Mouse (Mus musculus) lung, embryonic 14.5 days (tissue): ENCODE measurements around the gene Itpk1. TPM values are rescaled to one million over a fixed set of nuclear protein-coding genes. Genes with fewer than 3 reads are reported as not detected.

ENCODE experiments used
- ATAC-seq: fragments of 200-750 bp; cut with Nextera tagmentation; 2 replicates; pipeline ENCODE4 v1.8.0; 2017; ENCODE audit warnings: mild to moderate bottlenecking, moderate TSS enrichment, moderate library complexity; ENCODE audit not compliant: insufficient read depth
- DNase-seq: peaks from one replicate; pipeline ENCODE4 v3.0.0-alpha.2; 2015
- H3K27ac ChIP-seq: fragments of 300-500 bp; sonication (generic); 2 replicates; pipeline ENCODE4 v1.5.1; 2014; ENCODE audit warnings: low read depth, mild to moderate bottlenecking, moderate library complexity
- H3K27me3 ChIP-seq: fragments of 300-500 bp; sonication (generic); 2 replicates; pipeline ENCODE4 v1.6.1; 2014; ENCODE audit warnings: low read length, control low read depth; ENCODE audit not compliant: insufficient read depth
- H3K36me3 ChIP-seq: fragments of 300-500 bp; sonication (generic); 2 replicates; pipeline ENCODE4 v1.6.1; 2014; ENCODE audit warnings: control low read depth; ENCODE audit not compliant: insufficient read depth
- H3K4me1 ChIP-seq: fragments of 300-500 bp; sonication (generic); 2 replicates; pipeline ENCODE4 v1.6.1; 2014; ENCODE audit warnings: antibody characterized with exemption, control low read depth; ENCODE audit not compliant: insufficient read depth
- H3K4me2 ChIP-seq: fragments of 300-500 bp; sonication (generic); 2 replicates; pipeline ENCODE4 v1.6.1; 2014; ENCODE audit warnings: mild to moderate bottlenecking
- H3K4me3 ChIP-seq: fragments of 300-500 bp; sonication (generic); 2 replicates; pipeline ENCODE4 v1.5.1; 2014; ENCODE audit warnings: low read depth, low read length
- H3K9ac ChIP-seq: fragments of 300-500 bp; sonication (generic); 2 replicates; pipeline ENCODE4 v1.6.1; 2014
- H3K9me3 ChIP-seq: fragments of 300-500 bp; sonication (generic); 2 replicates; pipeline ENCODE4 v1.6.1; 2016; ENCODE audit warnings: low read depth, low read length, control low read depth
- CTCF ChIP-seq: IDR thresholded peaks from 2 replicates; pipeline ENCODE4 v1.5.1; 2016; ENCODE audit warnings: antibody characterized with exemption, low read depth
- WGBS: fragments of 180-500 bp; shearing (Covaris S2); extraction: QIAGEN DNeasy Blood & Tissue Kit; methylation state at CpG from one replicate; pipeline ENCODE4 v1.1.7; 2014; 5-methylcytosine and 5-hydroxymethylcytosine counted together
- polyA plus RNA-seq: library from polyadenylated mRNA; unstranded; fragments of >200 nt; fragmentation: Nextera tagmentation; extraction: Ambion mirVana; gene quantifications from 2 replicates; pipeline ENCODE4 v1.2.1, GENCODE M21; 2014

Gene Itpk1
- polyA plus RNA-seq, 1 experiment from 2014 or later: 8.4 TPM

- no peak overlapping the region for H3K9ac ChIP-seq
- WGBS: 85% methylated on average over 5 of the region's 5 CpGs
- DNase-seq: no peak
- H3K4me3 ChIP-seq: no peak overlapping the region
- H3K4me1 ChIP-seq: no peaks in the 10 kb centered on the region
- no peak for ATAC-seq
- no peak overlapping the region for H3K27ac ChIP-seq
- no peaks in the 10 kb centered on the region for H3K36me3 ChIP-seq
- no peak for TF ChIP-seq CTCF
- H3K4me2 ChIP-seq: no peak overlapping the region
- no peaks in the 10 kb centered on the region for H3K27me3 ChIP-seq
- H3K9me3 ChIP-seq: no peaks in the 10 kb centered on the region
Observed at GRCm38 (mm10) chr12:102575541-102576329, 129.0 kb downstream of the Itpk1 start.

DNA sequence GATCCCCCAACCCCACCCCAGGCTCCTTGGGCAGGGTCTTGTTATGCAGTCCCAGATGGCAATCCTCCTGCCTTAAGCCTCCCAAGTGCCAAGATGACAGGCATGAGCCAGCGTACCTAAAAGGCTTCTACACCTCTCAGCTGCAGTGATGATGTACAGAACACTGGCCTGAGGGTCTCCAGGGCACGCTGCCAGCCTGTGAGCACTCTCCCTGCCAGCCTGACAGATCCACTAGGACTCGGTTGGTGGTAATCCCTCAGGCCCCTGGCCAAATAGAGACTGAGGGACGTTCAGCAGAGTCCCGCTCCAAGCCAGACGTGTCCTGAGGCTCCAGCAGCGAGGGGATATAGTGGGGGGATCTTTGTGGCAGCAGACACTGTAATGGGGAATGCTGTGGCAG lies 131.7 kb downstream of the Itpk1 start:
- Histone ChIP-seq H3K4me2 (no peak overlapping the region), H3K4me1 (no peaks in the 10 kb centered on the region), H3K4me3 (no peak overlapping the region), H3K9ac (no peak overlapping the region), H3K36me3 (peaks cover 4% of the 10 kb centered on the region; the same call in 1 of the 2 replicates), H3K27me3 (no peaks in the 10 kb centered on the region), H3K27ac (no peak overlapping the region), H3K9me3 (no peaks in the 10 kb centered on the region)
- TF ChIP-seq CTCF: no peak
- ATAC-seq (no peak), DNase-seq (no peak)
- WGBS: 69% methylated on average over 7 of the region's 7 CpGs

DNA sequence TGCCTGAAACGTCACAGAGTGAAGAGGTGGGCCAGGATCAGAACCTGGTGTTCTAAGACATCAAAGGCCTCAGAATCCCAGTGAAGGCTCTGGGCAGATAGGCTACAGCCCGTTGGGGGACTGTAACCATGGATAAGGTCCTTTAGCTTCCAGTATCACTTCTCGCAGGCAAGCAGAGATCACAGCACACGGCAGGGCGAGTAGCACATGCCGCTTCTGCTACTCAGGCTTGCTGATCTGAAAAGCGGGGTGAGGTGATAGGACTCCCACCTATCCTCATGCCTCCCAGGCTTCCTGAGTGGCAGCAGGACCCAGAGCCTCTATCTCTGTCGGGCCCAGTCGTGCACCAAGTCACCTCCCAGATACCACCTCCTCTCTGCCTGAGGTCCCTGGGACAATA lies 133.1 kb downstream of the Itpk1 start:
- no peaks in the 10 kb centered on the region for H3K27me3 ChIP-seq
- TF ChIP-seq CTCF: no peak
- H3K9ac ChIP-seq: no peak overlapping the region
- WGBS: 75% methylated on average over 9 of the region's 9 CpGs
- H3K36me3 ChIP-seq: peaks cover 4% of the 10 kb centered on the region; the same call in 1 of the 2 replicates
- H3K4me3 ChIP-seq: no peak overlapping the region
- ATAC-seq: no peak
- no peaks in the 10 kb centered on the region for H3K9me3 ChIP-seq
- no peak overlapping the region for H3K4me2 ChIP-seq
- DNase-seq: no peak
- H3K4me1 ChIP-seq: no peaks in the 10 kb centered on the region
- H3K27ac ChIP-seq: no peak overlapping the region

- no peaks in the 10 kb centered on the region for H3K27me3 ChIP-seq
- DNase-seq: no peak
- no peak for ATAC-seq
- H3K9ac ChIP-seq: no peak overlapping the region
- H3K4me2 ChIP-seq: no peak overlapping the region
- no peak for TF ChIP-seq CTCF
- H3K27ac ChIP-seq: no peak overlapping the region
- no peaks in the 10 kb centered on the region for H3K4me1 ChIP-seq
- no peaks in the 10 kb centered on the region for H3K9me3 ChIP-seq
- 63% methylated on average over 5 of the region's 5 CpGs for WGBS
- H3K4me3 ChIP-seq: no peak overlapping the region
- H3K36me3 ChIP-seq: peaks cover 4% of the 10 kb centered on the region; the same call in 1 of the 2 replicates
Observed at GRCm38 (mm10) chr12:102570734-102571133, 134.0 kb downstream of the Itpk1 start.

- Histone ChIP-seq H3K27me3 (no peaks in the 10 kb centered on the region), H3K36me3 (peaks cover 4% of the 10 kb centered on the region; the same call in 1 of the 2 replicates), H3K4me1 (no peaks in the 10 kb centered on the region), H3K4me2 (no peak overlapping the region), H3K9ac (no peak overlapping the region), H3K9me3 (no peaks in the 10 kb centered on the region), H3K4me3 (no peak overlapping the region), H3K27ac (no peak overlapping the region)
- WGBS: 77% methylated on average over 13 of the region's 13 CpGs
- no peak for ATAC-seq
- no peak for DNase-seq
- no peak for TF ChIP-seq CTCF
Observed at GRCm38 (mm10) chr12:102570111-102570510, 134.6 kb downstream of the Itpk1 start.

DNA sequence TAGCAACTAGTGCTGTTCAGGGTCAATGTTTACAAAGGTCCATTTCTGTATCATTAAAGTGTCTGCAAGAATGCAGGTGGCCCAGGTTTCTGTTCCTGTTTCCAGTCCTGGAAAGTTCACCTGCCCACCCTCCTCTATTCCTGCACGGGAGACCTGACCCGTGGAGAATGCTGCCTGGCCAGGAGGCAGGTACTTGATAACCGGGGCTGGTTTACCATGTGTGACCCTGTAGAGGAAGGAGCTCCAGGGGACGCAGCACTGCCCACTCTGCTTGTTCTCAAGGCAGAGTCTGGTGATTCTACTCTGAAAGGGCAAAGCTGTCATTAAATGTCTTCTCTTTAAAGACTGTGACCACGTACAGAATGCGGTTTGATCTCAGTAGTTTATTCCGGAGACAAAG lies 136.5 kb downstream of the Itpk1 start:
- DNase-seq: no peak
- WGBS: 54% methylated on average over 7 of the region's 7 CpGs
- Histone ChIP-seq H3K27ac (no peak overlapping the region), H3K4me2 (no peak overlapping the region), H3K36me3 (peaks cover 4% of the 10 kb centered on the region; the same call in 1 of the 2 replicates), H3K27me3 (no peaks in the 10 kb centered on the region), H3K9ac (no peak overlapping the region), H3K4me1 (no peaks in the 10 kb centered on the region), H3K4me3 (no peak overlapping the region), H3K9me3 (no peaks in the 10 kb centered on the region)
- no peak for ATAC-seq
- no peak for TF ChIP-seq CTCF

DNA sequence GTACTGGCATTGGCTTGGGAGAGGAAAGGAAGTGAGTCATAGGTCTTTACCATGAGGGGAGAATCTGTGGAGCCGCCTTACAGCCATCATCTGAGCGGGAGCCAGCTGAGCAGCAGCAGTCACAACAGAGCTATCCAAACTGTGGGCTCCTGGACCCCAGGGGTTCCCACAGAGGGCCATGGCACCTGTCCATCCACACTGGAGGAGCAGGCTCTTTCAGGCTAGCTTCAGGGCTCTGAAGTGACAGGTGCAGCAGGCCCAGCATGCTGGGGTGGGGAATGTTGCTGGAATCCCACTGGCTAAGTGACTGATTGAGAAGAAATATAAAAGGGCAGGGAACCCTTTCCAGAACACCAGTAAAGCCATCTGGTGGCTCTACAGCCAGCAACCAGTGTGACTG lies 137.8 kb downstream of the Itpk1 start:
- no peak overlapping the region for H3K9ac ChIP-seq
- H3K4me1 ChIP-seq: no peaks in the 10 kb centered on the region
- DNase-seq: no peak
- 73% methylated on average over 2 of the region's 2 CpGs for WGBS
- no peaks in the 10 kb centered on the region for H3K9me3 ChIP-seq
- peaks cover 4% of the 10 kb centered on the region; the same call in 1 of the 2 replicates for H3K36me3 ChIP-seq
- no peak for TF ChIP-seq CTCF
- no peak overlapping the region for H3K27ac ChIP-seq
- no peaks in the 10 kb centered on the region for H3K27me3 ChIP-seq
- no peak overlapping the region for H3K4me2 ChIP-seq
- ATAC-seq: no peak
- no peak overlapping the region for H3K4me3 ChIP-seq
